Mouse (Mus musculus): ENCODE measurements around the gene Efnb3. TPM values are rescaled to one million over a fixed set of nuclear protein-coding genes. Genes with fewer than 3 reads are reported as not detected.
A peak's percentile ranks its signal among the peaks of the same experiment; 100 is the strongest.

The Efnb3 gene
- polyA plus RNA-seq, 1 experiment from 2014 or later = 8.8 TPM

DNA sequence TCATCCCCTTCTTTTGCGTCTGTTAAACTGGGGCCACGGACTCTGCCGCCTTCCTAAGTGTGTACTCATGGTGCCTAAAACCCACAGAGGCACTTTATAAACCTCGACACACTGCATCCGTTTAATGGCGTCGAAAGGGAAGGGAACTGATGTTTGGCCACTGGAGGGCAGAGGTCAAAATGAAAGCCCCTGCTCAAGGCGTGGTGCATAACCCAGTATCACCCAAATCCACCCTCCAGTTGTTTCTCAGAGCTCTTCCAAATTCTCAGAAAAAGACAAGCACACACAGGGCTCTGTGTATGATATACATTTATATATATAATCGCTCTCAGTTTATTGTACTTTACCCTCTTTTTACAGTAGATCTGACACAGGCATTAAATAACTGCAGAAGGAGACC is 39.4 kb upstream of the Efnb3 start:
- peak overlapping the region; percentile 34 for H3K4me2 ChIP-seq
- WGBS = 12% methylated on average over 9 of the region's 9 CpGs
- H3K4me3 ChIP-seq = no peak overlapping the region
- H3K9ac ChIP-seq = no peak overlapping the region
- H3K27ac ChIP-seq = peak overlapping the region; percentile 62
- no peak for ATAC-seq (ENCODE audit: borderline replicate concordance, extremely low read depth, low FRiP score, low TSS enrichment)
- no peaks in the 10 kb centered on the region for H3K36me3 ChIP-seq
- H3K27me3 ChIP-seq = peaks cover 3% of the 10 kb centered on the region; the same call in 1 of the 2 replicates
- no peaks in the 10 kb centered on the region for H3K9me3 ChIP-seq
- peaks cover 34% of the 10 kb centered on the region for H3K4me1 ChIP-seq

DNA sequence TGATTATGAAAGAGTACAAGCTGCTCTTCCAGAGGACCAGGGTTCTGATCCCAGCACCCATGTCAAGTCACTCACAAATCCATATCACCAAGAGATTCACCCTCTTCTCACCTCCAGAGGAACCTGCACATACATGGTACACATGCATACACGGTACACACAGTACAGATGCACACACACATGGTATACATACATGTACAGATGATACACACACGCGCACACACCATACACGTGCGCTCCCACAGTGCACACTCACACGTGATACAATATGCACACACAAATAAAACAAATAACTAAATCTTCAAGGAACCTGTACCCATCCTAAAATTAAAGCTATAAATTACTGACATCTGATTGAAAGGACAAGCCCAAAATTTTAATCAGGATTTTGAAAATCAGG is 34.8 kb upstream of the Efnb3 start:
- H3K4me2 ChIP-seq = no peak overlapping the region
- WGBS = 93% methylated on average over 6 of the region's 6 CpGs
- ATAC-seq (ENCODE audit: borderline replicate concordance, extremely low read depth, low FRiP score, low TSS enrichment) = no peak

DNA sequence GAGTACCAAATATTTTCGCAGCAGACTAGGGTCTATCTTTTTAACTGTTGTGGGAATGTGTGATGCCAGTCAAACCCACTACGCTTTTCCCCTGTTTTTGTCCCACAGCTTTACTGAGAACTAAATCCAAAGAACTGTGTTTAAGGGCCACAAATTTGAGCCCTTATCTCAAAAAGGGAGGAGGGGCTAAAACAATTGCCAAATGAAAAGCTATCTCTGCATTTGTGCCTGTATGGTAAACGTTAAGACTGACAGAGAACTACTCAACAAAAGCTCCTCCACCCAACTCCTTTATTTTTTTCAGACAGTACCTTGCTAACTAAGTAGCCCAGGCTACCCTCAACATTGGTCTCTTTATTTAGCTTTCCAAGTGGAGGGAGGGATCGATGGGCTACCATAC is 32.8 kb upstream of the Efnb3 start:
- no peak overlapping the region for H3K4me2 ChIP-seq
- H3K9me3 ChIP-seq = no peaks in the 10 kb centered on the region
- no peaks in the 10 kb centered on the region for H3K4me1 ChIP-seq
- H3K9ac ChIP-seq = no peak overlapping the region
- no peaks in the 10 kb centered on the region for H3K27me3 ChIP-seq
- no peak overlapping the region for H3K4me3 ChIP-seq
- H3K27ac ChIP-seq = no peak overlapping the region
- 79% methylated on average over 4 of the region's 4 CpGs for WGBS
- peaks cover 53% of the 10 kb centered on the region for H3K36me3 ChIP-seq
- no peak for ATAC-seq (ENCODE audit: borderline replicate concordance, extremely low read depth, low FRiP score, low TSS enrichment)

More for the DNA sequence above, 34.8 kb upstream of the Efnb3 start:
- Histone ChIP-seq H3K36me3 (peaks cover 33% of the 10 kb centered on the region), H3K9me3 (no peaks in the 10 kb centered on the region), H3K27ac (no peak overlapping the region), H3K27me3 (no peaks in the 10 kb centered on the region), H3K4me1 (peaks cover 8% of the 10 kb centered on the region), H3K4me3 (no peak overlapping the region), H3K9ac (no peak overlapping the region)

DNA sequence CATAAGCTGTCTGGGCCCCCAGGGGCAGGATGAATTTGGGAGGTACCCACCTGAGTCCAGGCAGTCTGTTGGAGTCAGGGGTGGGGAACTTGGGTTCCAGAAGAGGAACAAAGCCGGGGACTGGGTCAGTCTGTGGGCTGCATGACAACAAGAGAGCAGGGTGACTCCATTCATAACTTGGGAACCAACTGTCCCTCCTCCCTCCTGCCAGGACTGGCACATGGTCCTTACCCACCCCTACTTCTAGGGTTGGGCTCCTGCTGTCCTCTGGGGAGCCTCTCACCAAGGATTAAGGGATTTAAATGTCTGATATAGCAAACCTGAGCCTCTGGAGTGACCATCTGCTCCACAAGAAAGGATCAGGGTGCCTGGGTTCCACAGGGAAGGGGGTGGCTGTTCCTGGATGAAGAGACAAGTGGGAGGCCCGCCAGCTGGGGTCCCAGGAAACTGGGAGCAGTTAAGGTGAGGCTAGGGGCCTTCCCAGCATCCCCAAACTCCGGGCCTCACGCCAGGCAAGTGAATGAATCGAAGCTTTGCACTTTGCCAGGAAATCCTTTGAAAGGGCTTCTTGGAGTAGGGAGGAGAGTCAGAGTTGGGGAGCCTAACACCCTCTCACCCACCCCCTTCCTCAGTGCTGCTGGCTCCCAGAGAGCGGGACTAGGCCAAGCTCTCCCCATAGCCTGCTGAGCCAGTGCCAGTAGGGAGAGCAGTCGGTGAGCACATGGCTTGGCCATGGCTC is 32.1 kb upstream of the Efnb3 start:
- H3K36me3 ChIP-seq = peaks cover 60% of the 10 kb centered on the region
- H3K9ac ChIP-seq = no peak overlapping the region
- ATAC-seq (ENCODE audit: borderline replicate concordance, extremely low read depth, low FRiP score, low TSS enrichment) = no peak; the same call in 1 of the 2 replicates
- 72% methylated on average over 7 of the region's 7 CpGs for WGBS
- no peak overlapping the region for H3K4me2 ChIP-seq
- H3K9me3 ChIP-seq = no peaks in the 10 kb centered on the region
- H3K4me3 ChIP-seq = no peak overlapping the region
- H3K27ac ChIP-seq = no peak overlapping the region
- H3K4me1 ChIP-seq = no peaks in the 10 kb centered on the region
- no peaks in the 10 kb centered on the region for H3K27me3 ChIP-seq

DNA sequence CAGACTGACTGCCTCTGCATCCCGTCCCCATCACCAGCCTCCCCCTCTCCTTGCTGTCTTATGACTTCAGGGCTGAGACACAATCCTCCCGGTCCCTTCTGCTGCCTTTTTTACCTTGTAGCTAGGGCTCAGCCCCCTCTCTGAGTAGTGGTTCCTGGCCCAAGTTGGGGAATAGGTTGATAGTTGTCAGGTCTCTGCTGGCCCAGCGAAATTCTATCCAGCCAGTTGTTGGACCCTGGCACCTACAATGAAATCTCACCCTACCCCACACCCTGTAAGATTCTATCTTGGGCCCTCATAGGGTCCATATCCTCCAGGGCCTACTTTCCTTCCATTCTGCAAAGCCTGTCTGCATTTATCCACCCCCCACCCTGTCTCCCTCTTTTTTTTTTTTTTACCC is 31.4 kb upstream of the Efnb3 start:
- Histone ChIP-seq H3K4me1 (no peaks in the 10 kb centered on the region), H3K4me2 (no peak overlapping the region), H3K4me3 (no peak overlapping the region), H3K36me3 (peaks cover 61% of the 10 kb centered on the region), H3K27me3 (no peaks in the 10 kb centered on the region), H3K27ac (no peak overlapping the region), H3K9me3 (no peaks in the 10 kb centered on the region), H3K9ac (no peak overlapping the region)
- no peak for ATAC-seq (ENCODE audit: borderline replicate concordance, extremely low read depth, low FRiP score, low TSS enrichment)
- WGBS = 78% methylated on average over 3 of the region's 3 CpGs

DNA sequence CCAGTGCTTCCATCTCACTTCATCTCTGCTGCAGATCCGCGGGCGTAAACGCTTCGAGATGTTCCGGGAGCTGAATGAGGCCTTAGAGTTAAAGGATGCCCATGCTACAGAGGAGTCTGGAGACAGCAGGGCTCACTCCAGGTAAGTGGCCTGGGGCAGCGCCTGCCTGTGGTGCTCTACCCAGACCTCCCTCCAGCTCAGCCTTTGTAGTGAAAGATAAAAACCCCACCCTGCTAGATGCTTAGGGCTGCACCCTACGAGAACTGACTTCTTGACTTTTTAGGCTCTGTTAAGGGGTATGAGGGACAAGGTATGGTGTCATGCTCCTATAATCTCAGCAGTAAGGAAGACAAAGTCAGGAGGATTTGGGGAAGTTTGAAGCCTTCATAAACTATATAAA is 30.6 kb upstream of the Efnb3 start:
- ATAC-seq (ENCODE audit: borderline replicate concordance, extremely low read depth, low FRiP score, low TSS enrichment) = no peak
- 90% methylated on average over 8 of the region's 8 CpGs for WGBS

DNA sequence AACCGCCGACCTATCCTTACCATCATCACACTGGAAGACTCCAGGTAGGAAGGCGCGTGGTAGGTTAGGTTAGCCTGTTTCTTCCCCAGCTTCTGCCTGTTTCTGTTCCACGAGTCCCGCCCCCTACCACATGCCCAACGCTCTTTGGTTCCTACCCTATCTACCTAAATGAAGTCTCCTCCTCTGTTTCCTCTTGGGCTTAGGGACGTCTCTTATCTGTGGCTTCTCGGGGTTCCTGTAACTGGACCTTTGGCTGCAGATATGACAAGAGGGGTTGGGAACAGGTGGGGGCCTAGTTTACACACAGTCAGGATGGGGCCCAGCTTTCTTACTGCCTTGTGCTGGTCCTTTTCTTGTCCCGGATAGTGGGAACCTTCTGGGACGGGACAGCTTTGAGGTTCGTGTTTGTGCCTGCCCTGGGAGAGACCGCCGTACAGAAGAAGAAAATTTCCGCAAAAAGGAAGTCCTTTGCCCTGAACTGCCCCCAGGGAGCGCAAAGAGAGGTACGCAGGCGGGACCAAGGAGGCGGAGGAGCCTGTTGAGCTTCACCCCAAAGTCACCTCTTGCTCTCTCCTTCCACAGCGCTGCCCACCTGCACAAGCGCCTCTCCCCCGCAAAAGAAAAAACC is 29.3 kb upstream of the Efnb3 start:
- H3K27ac ChIP-seq = no peak overlapping the region
- no peaks in the 10 kb centered on the region for H3K27me3 ChIP-seq
- H3K9me3 ChIP-seq = no peaks in the 10 kb centered on the region
- H3K4me3 ChIP-seq = no peak overlapping the region
- H3K36me3 ChIP-seq = peaks cover 61% of the 10 kb centered on the region
- WGBS = 86% methylated on average over 22 of the region's 22 CpGs
- no peak overlapping the region for H3K9ac ChIP-seq
- no peak for ATAC-seq (ENCODE audit: borderline replicate concordance, extremely low read depth, low FRiP score, low TSS enrichment)
- H3K4me1 ChIP-seq = no peaks in the 10 kb centered on the region
- no peak overlapping the region for H3K4me2 ChIP-seq

More for the DNA sequence above, 30.6 kb upstream of the Efnb3 start:
- Histone ChIP-seq H3K27me3 (no peaks in the 10 kb centered on the region), H3K4me2 (no peak overlapping the region), H3K9me3 (no peaks in the 10 kb centered on the region), H3K4me3 (no peak overlapping the region), H3K36me3 (peaks cover 61% of the 10 kb centered on the region), H3K9ac (no peak overlapping the region), H3K4me1 (no peaks in the 10 kb centered on the region), H3K27ac (no peak overlapping the region)

DNA sequence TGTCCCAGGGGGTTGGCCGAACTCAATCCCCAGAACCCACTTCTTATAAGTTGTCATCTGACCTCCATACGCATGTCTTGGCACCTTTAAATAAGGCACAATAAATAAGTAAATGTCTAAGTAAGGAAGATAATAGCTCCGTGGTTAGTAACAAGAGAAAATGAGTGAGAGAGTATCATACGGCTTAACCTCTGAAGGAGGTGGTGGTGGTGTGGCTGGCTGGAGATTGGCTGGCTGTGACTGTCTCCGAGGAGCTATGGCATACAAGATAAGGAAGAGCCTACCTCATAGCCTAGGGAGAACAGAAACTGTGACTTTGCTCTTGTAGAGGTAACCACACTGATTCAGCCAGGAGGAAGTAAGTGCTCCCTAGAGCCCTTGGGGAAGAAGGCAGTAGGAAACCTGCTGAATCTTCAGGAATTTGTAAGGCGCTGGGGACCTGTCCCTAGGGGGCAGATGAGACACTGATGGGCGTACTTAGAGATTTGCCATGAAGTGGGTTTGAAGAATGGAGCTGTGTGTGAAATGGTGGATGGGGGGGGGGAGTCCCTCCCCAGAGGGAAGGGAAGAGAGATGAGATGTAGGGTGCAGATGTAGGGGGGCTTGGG is 25.8 kb upstream of the Efnb3 start:
- no peak overlapping the region for H3K4me2 ChIP-seq
- ATAC-seq (ENCODE audit: borderline replicate concordance, extremely low read depth, low FRiP score, low TSS enrichment) = no peak

DNA sequence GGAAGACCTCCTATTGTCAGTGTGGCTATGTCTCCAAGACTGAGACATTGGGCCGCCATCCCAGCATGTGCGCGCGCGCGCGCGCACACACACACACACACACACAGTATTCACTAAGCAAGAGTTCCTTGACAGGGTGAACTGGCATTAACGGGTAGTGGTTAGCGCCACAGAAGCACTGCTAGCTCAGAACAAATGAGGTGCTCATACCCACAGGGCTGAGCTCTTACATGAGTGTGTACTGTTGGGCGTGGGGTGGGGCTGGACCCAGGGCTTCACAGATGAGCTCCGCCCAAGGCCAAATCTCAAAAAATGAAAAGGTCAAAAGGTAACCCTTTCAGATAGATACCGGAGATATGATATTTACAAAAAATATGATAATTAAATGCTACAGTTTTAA is 24.9 kb upstream of the Efnb3 start:
- no peak overlapping the region for H3K4me2 ChIP-seq
- H3K9me3 ChIP-seq = no peaks in the 10 kb centered on the region
- H3K9ac ChIP-seq = no peak overlapping the region
- H3K36me3 ChIP-seq = peaks cover 29% of the 10 kb centered on the region
- no peak for ATAC-seq (ENCODE audit: borderline replicate concordance, extremely low read depth, low FRiP score, low TSS enrichment)
- H3K4me3 ChIP-seq = no peak overlapping the region
- peaks cover 8% of the 10 kb centered on the region for H3K4me1 ChIP-seq
- 90% methylated on average over 13 of the region's 13 CpGs for WGBS
- H3K27me3 ChIP-seq = no peaks in the 10 kb centered on the region
- no peak overlapping the region for H3K27ac ChIP-seq

More for the DNA sequence above, 25.8 kb upstream of the Efnb3 start:
- no peak overlapping the region for H3K4me3 ChIP-seq
- no peaks in the 10 kb centered on the region for H3K9me3 ChIP-seq
- peaks cover 38% of the 10 kb centered on the region for H3K36me3 ChIP-seq
- WGBS = 71% methylated on average over 7 of the region's 7 CpGs
- peaks cover 8% of the 10 kb centered on the region for H3K4me1 ChIP-seq
- H3K27ac ChIP-seq = no peak overlapping the region
- H3K27me3 ChIP-seq = no peaks in the 10 kb centered on the region
- no peak overlapping the region for H3K9ac ChIP-seq

DNA sequence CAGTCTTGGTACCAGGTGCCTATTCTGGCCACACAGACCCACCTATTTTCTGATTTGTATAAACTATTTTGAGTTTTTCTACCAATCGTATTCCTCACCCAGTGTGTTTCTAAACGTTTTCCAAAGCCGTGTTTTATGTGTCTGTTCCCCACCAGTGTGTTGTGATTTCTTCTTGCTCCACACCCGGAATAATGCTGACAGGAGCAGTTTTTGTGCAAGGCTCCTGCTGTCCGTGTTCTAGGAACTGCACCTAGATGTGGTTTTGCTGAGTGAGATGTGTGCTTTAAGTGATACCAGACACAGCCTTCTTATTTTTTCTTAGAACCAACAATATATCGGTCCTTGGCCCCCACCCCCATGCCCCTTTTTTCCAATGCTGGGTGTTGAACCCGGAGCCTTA is 24.0 kb upstream of the Efnb3 start:
- Histone ChIP-seq H3K9ac (no peak overlapping the region), H3K4me3 (no peak overlapping the region), H3K27me3 (no peaks in the 10 kb centered on the region), H3K36me3 (peaks cover 20% of the 10 kb centered on the region), H3K27ac (no peak overlapping the region), H3K9me3 (no peaks in the 10 kb centered on the region), H3K4me2 (no peak overlapping the region), H3K4me1 (peaks cover 12% of the 10 kb centered on the region)
- 76% methylated on average over 7 of the region's 7 CpGs for WGBS
- ATAC-seq (ENCODE audit: borderline replicate concordance, extremely low read depth, low FRiP score, low TSS enrichment) = no peak

DNA sequence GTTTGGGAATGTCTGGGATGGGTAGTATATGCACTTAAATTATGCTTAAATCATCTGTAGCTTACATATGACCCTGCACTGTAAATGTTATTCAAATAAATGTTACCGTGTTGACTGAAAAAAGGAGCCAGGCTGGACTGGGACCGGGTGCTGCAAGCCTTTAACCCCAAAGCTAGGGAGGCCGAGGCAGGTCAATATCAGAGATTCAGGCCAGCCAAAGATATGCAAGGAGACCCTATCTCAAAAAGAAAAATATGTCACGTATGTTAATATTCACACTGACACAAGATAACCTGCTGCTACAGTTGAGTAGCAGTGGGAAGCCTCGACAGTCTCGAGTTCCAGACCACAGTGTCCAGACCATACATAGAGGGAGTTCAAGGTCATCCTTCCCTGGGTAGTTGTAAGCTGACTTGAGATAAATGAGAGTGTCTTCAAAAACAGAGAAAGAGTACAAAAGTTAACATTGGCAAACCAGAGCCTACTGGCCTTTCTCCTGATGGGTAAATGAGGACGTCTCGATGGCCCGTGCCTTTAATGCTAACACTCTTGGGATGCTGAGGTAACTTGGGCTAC is 22.3 kb upstream of the Efnb3 start:
- H3K4me3 ChIP-seq = peak overlapping the region; percentile 81
- peak overlapping the region; percentile 87 for H3K4me2 ChIP-seq
- H3K27me3 ChIP-seq = no peaks in the 10 kb centered on the region
- 64% methylated on average over 9 of the region's 9 CpGs for WGBS
- no peak for ATAC-seq (ENCODE audit: borderline replicate concordance, extremely low read depth, low FRiP score, low TSS enrichment)
- H3K4me1 ChIP-seq = peaks cover 26% of the 10 kb centered on the region
- H3K9ac ChIP-seq = peak overlapping the region; percentile 70
- peaks cover 3% of the 10 kb centered on the region; the same call in 1 of the 2 replicates for H3K36me3 ChIP-seq
- H3K9me3 ChIP-seq = no peaks in the 10 kb centered on the region
- H3K27ac ChIP-seq = no peak overlapping the region

DNA sequence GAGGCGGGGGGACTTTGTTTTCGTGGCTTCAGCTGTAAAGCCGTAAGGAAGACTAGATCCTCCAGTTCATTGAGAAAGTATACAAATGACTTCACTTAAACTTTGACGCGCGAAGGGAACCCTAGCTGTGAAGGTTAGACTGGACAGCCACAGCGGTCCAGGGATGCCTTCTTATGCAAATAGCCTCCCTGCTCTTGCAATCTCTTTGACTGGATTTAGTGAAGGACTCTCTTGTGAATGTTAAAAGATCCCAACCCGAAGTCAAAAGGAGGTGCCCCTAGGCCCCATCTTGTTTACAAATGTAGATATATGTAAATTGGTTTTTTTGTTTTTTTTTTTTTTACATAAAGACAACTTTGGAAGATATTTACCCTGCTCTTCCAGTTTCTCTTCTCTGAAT is 21.8 kb upstream of the Efnb3 start:
- no peak for ATAC-seq (ENCODE audit: borderline replicate concordance, extremely low read depth, low FRiP score, low TSS enrichment)
- 2% methylated on average over 8 of the region's 8 CpGs for WGBS
- H3K4me1 ChIP-seq = peaks cover 31% of the 10 kb centered on the region
- H3K4me3 ChIP-seq = peak overlapping the region; percentile 81
- H3K27ac ChIP-seq = peak overlapping the region; percentile 97
- H3K36me3 ChIP-seq = no peaks in the 10 kb centered on the region
- H3K27me3 ChIP-seq = no peaks in the 10 kb centered on the region
- H3K4me2 ChIP-seq = peak overlapping the region; percentile 87
- peak overlapping the region; percentile 70 for H3K9ac ChIP-seq
- H3K9me3 ChIP-seq = no peaks in the 10 kb centered on the region
